In genomic region chr8:120143911-120144651, GRCm38 (mm10) we compare ENCODE assay signal across 9 mouse cellular contexts. TPM values are rescaled to one million over a fixed set of nuclear protein-coding genes. Genes with fewer than 3 reads are reported as not detected.
DNase-seq lines count a peak whose midpoint lies in the region; ATAC-seq and TF ChIP-seq lines count a peak whose summit lies in the region.
"Had no signal": no experiment of that assay in that cellular context is flagged by ENCODE, and none has a peak within 500 bp of the region (broad histone marks: within the 10 kb centered on the region; RNA-seq: fewer than 3 reads in every experiment).

No protein-coding gene starts in this region.

- H3K4me3 ChIP-seq in heart, postnatal 0 days (ENCODE audit: low read depth, low read length) = no peak overlapping the region
- no peak overlapping the region for H3K4me3 ChIP-seq in heart, embryonic 11.5 days (ENCODE audit: low read depth, low read length)
- H3K4me3 ChIP-seq in cerebellum, adult 2 months (replicated peaks; ENCODE audit: insufficient read depth, low read depth, low read length) = no peak overlapping the region
- H3K4me3 ChIP-seq in hindbrain, embryonic 16.5 days (ENCODE audit: low read length) = no peak overlapping the region
- no peak overlapping the region for H3K4me3 ChIP-seq in neural tube, embryonic 13.5 days
- H3K4me3 ChIP-seq in kidney, adult 2 months (ENCODE audit: insufficient read depth, low read depth, low read length) = no peak overlapping the region

- TF ChIP-seq CTCF in heart, postnatal 0 days (IDR thresholded peaks at IDR 0.05; ENCODE audit: low read depth) = no peak
- TF ChIP-seq CTCF in cerebellum, adult 2 months (IDR thresholded peaks at IDR 0.05; ENCODE audit: borderline replicate concordance, insufficient read depth, low read depth, low read length) = no peak
- no peak for TF ChIP-seq CTCF in kidney, adult 2 months (conservative IDR thresholded peaks at IDR 0.05; ENCODE audit: insufficient read depth, insufficient read length, low read depth, low read length)

- TF ChIP-seq EP300 in heart, postnatal 0 days (IDR thresholded peaks at IDR 0.05; ENCODE audit: low read depth) = no peak

- no peaks in the 10 kb centered on the region for H3K27me3 ChIP-seq in heart, postnatal 0 days (ENCODE audit: control insufficient read depth, insufficient read depth, low read length)
- no peaks in the 10 kb centered on the region for H3K27me3 ChIP-seq in heart, embryonic 11.5 days (ENCODE audit: control insufficient read depth, insufficient read depth, low read length)
- H3K27me3 ChIP-seq in cerebellum, adult 2 months (ENCODE audit: control insufficient read depth, insufficient read depth, low read length) = no peaks in the 10 kb centered on the region
- no peaks in the 10 kb centered on the region for H3K27me3 ChIP-seq in hindbrain, embryonic 16.5 days (replicated peaks; ENCODE audit: control insufficient read depth, insufficient read depth, low read length)
- H3K27me3 ChIP-seq in neural tube, embryonic 13.5 days = no peaks in the 10 kb centered on the region
- no peaks in the 10 kb centered on the region for H3K27me3 ChIP-seq in kidney, adult 2 months (replicated peaks; ENCODE audit: control insufficient read depth, insufficient read depth, low read length)

- peaks cover 26% of the 10 kb centered on the region for H3K4me1 ChIP-seq in heart, postnatal 0 days (ENCODE audit: control insufficient read depth, insufficient read depth)
- H3K4me1 ChIP-seq in heart, embryonic 11.5 days (ENCODE audit: control insufficient read depth, insufficient read depth, low read length) = peaks cover 37% of the 10 kb centered on the region
- H3K4me1 ChIP-seq in cerebellum, adult 2 months (ENCODE audit: control insufficient read depth, insufficient read depth, low read length) = peaks cover 56% of the 10 kb centered on the region
- H3K4me1 ChIP-seq in hindbrain, embryonic 16.5 days (ENCODE audit: control insufficient read depth, insufficient read depth, low read depth, low read length) = peaks cover 18% of the 10 kb centered on the region
- H3K4me1 ChIP-seq in neural tube, embryonic 13.5 days (replicated peaks) = peaks cover 23% of the 10 kb centered on the region
- no peaks in the 10 kb centered on the region for H3K4me1 ChIP-seq in kidney, adult 2 months (ENCODE audit: control insufficient read depth, insufficient read depth, low read length)

- TF ChIP-seq POLR2A in cerebellum, adult 2 months (IDR thresholded peaks at IDR 0.05; ENCODE audit: borderline replicate concordance, insufficient read depth, low read length) = no peak
- no peak for TF ChIP-seq POLR2A in kidney, adult 2 months (IDR thresholded peaks at IDR 0.05; ENCODE audit: low read depth, low read length)

- 41% methylated on average over 15 of the region's 15 CpGs for WGBS in heart, postnatal 0 days
- WGBS in heart, embryonic 11.5 days (ENCODE audit: insufficient replicate concordance) = 50% methylated on average over 15 of the region's 15 CpGs
- WGBS in cerebellum, adult 2 months = 13% methylated on average over 15 of the region's 15 CpGs
- WGBS in hindbrain, embryonic 16.5 days = 50% methylated on average over 15 of the region's 15 CpGs
- 59% methylated on average over 15 of the region's 15 CpGs for WGBS in neural tube, embryonic 13.5 days
- WGBS in kidney, adult 2 months = 73% methylated on average over 15 of the region's 15 CpGs

- H3K27ac ChIP-seq in heart, postnatal 0 days (ENCODE audit: low read depth) = peak overlapping the region; percentile 41; the same call in 1 of the 2 replicates
- H3K27ac ChIP-seq in heart, embryonic 11.5 days (ENCODE audit: low read depth, low read length) = no peak overlapping the region
- peak overlapping the region; percentile 90 for H3K27ac ChIP-seq in cerebellum, adult 2 months (ENCODE audit: insufficient read depth, low read length)
- peak overlapping the region; percentile 77 for H3K27ac ChIP-seq in hindbrain, embryonic 16.5 days (ENCODE audit: low read depth, low read length)
- peak overlapping the region; percentile 75 for H3K27ac ChIP-seq in neural tube, embryonic 13.5 days (replicated peaks)
- no peak overlapping the region for H3K27ac ChIP-seq in kidney, adult 2 months (ENCODE audit: insufficient read depth, low read depth, low read length)

- no peak overlapping the region for H3K4me2 ChIP-seq in heart, postnatal 0 days (ENCODE audit: low read depth, low read length)
- H3K4me2 ChIP-seq in heart, embryonic 11.5 days = no peak overlapping the region
- H3K4me2 ChIP-seq in hindbrain, embryonic 16.5 days (ENCODE audit: low read length) = peak overlapping the region; percentile 10; the same call in 1 of the 2 replicates
- H3K4me2 ChIP-seq in neural tube, embryonic 13.5 days = no peak overlapping the region

- H3K36me3 ChIP-seq in heart, postnatal 0 days (replicated peaks; ENCODE audit: control insufficient read depth, insufficient read depth, low read length) = peaks cover 13% of the 10 kb centered on the region
- H3K36me3 ChIP-seq in heart, embryonic 11.5 days (ENCODE audit: control insufficient read depth, insufficient read depth, low read length) = 0 out of 2 replicates have a peak, but pooled peaks cover 3% of the 10 kb centered on the region
- no peaks in the 10 kb centered on the region for H3K36me3 ChIP-seq in hindbrain, embryonic 16.5 days (ENCODE audit: control insufficient read depth, insufficient read depth, low read length)
- peaks cover 13% of the 10 kb centered on the region; the same call in 1 of the 2 replicates for H3K36me3 ChIP-seq in neural tube, embryonic 13.5 days
- H3K36me3 ChIP-seq in kidney, adult 2 months (ENCODE audit: control insufficient read depth, insufficient read depth, low read length) = no peaks in the 10 kb centered on the region

- ATAC-seq in heart, postnatal 0 days (ENCODE audit: insufficient read depth, low read depth) = peak; percentile 45; the same call in 1 of the 2 replicates
- no peak for ATAC-seq in heart, embryonic 11.5 days (replicated peaks; ENCODE audit: insufficient number of reproducible peaks, low FRiP score, low TSS enrichment)
- peak; percentile 76 for ATAC-seq in hindbrain, embryonic 16.5 days
- peak; percentile 57; the same call in 1 of the 2 replicates for ATAC-seq in neural tube, embryonic 13.5 days (ENCODE audit: low read depth)
- ATAC-seq in megakaryocyte-erythroid progenitor cell, adult 5-6 weeks (replicated peaks; ENCODE audit: low FRiP score, low TSS enrichment, poor library complexity, severe bottlenecking) = no peak

- H3K9ac ChIP-seq in heart, postnatal 0 days (replicated peaks; ENCODE audit: low read depth, low read length) = no peak overlapping the region; the same call in 1 of the 2 replicates
- H3K9ac ChIP-seq in heart, embryonic 11.5 days (ENCODE audit: low read depth, low read length) = no peak overlapping the region
- peak overlapping the region; percentile 31; the same call in 1 of the 2 replicates for H3K9ac ChIP-seq in hindbrain, embryonic 16.5 days (ENCODE audit: low read depth, low read length)
- H3K9ac ChIP-seq in neural tube, embryonic 13.5 days = peak overlapping the region; percentile 45; the same call in 1 of the 2 replicates

- DNase-seq in heart, postnatal 0 days (ENCODE audit: low spot score) = no peak
- DNase-seq in cerebellum, adult 2 months = no peak
- no peak for DNase-seq in urinary bladder, adult 2 months (ENCODE audit: low spot score)
- DNase-seq in kidney, adult 2 months = no peak

- no peaks in the 10 kb centered on the region for H3K9me3 ChIP-seq in heart, postnatal 0 days (replicated peaks; ENCODE audit: control insufficient read depth, low read length)
- H3K9me3 ChIP-seq in heart, embryonic 11.5 days (replicated peaks; ENCODE audit: control insufficient read depth, low read length) = no peaks in the 10 kb centered on the region
- no peaks in the 10 kb centered on the region for H3K9me3 ChIP-seq in hindbrain, embryonic 16.5 days (ENCODE audit: control insufficient read depth, low read length)
- H3K9me3 ChIP-seq in neural tube, embryonic 13.5 days = no peaks in the 10 kb centered on the region

RNA-seq across cellular contexts. Expression of gene 6430548M08Rik, which starts 30.1 kb away (rescaled TPM):
- 14.5 and 22.2 TPM in 2 replicates for total RNA-seq in heart, postnatal 0 days (2014; rRNA removed; ENCODE audit: low replicate concordance)
- 7.1 and 8.4 TPM in 2 replicates for polyA plus RNA-seq in heart, postnatal 0 days (2015; fragmentation: Nextera tagmentation; extraction: Ambion mirVana)
- 8.4 and 13.5 TPM in 2 replicates for polyA plus RNA-seq in heart, embryonic 11.5 days (2014; fragmentation: Nextera tagmentation; extraction: Ambion mirVana)
- 175 and 188 TPM in 2 replicates for polyA plus RNA-seq in cerebellum, adult 2 months (2012; rRNA removed)
- polyA plus RNA-seq in hindbrain, embryonic 16.5 days (2015; fragmentation: Nextera tagmentation; extraction: Ambion mirVana) = 32.6 and 38.0 TPM in 2 replicates
- polyA plus RNA-seq in neural tube, embryonic 13.5 days (2015; fragmentation: Nextera tagmentation; extraction: Ambion mirVana) = 19.4 and 24.0 TPM in 2 replicates
- total RNA-seq in megakaryocyte-erythroid progenitor cell, adult 5-6 weeks (2014; fragmentation: Nextera tagmentation) = 0.07 TPM in 1 of 2 replicates, not detected in the other
- total RNA-seq in megakaryocyte-erythroid progenitor cell, adult 5-6 weeks (2017) = 0.15 and 0.56 TPM in 2 replicates
- polyA plus RNA-seq in urinary bladder, adult 2 months (2012; rRNA removed) = 5.3 and 8.4 TPM in 2 replicates
- polyA plus RNA-seq in kidney, adult 2 months (2012; rRNA removed) = 8.4 and 8.8 TPM in 2 replicates

RNA-seq across cellular contexts. Expression of gene Fam92b, which starts 33.2 kb away (rescaled TPM):
- not detected in 2 replicates for total RNA-seq in heart, postnatal 0 days (2014; rRNA removed; ENCODE audit: low replicate concordance)
- polyA plus RNA-seq in heart, postnatal 0 days (2015; fragmentation: Nextera tagmentation; extraction: Ambion mirVana) = 0.44 TPM in 1 of 2 replicates, not detected in the other
- 0.41 TPM in 1 of 2 replicates, not detected in the other for polyA plus RNA-seq in heart, embryonic 11.5 days (2014; fragmentation: Nextera tagmentation; extraction: Ambion mirVana)
- polyA plus RNA-seq in cerebellum, adult 2 months (2012; rRNA removed) = 1.8 and 3.3 TPM in 2 replicates
- polyA plus RNA-seq in hindbrain, embryonic 16.5 days (2015; fragmentation: Nextera tagmentation; extraction: Ambion mirVana) = 1.8 and 2.6 TPM in 2 replicates
- 2.3 and 2.7 TPM in 2 replicates for polyA plus RNA-seq in neural tube, embryonic 13.5 days (2015; fragmentation: Nextera tagmentation; extraction: Ambion mirVana)
- total RNA-seq in megakaryocyte-erythroid progenitor cell, adult 5-6 weeks (2014; fragmentation: Nextera tagmentation) = not detected in 2 replicates
- total RNA-seq in megakaryocyte-erythroid progenitor cell, adult 5-6 weeks (2017) = not detected in 2 replicates
- not detected in 2 replicates for polyA plus RNA-seq in urinary bladder, adult 2 months (2012; rRNA removed)
- not detected in 2 replicates for polyA plus RNA-seq in kidney, adult 2 months (2012; rRNA removed)
- total RNA-seq: neutrophil, adult 5-6 weeks had no signal

RNA-seq across cellular contexts. Expression of gene Zdhhc7, which starts 42.8 kb away (rescaled TPM):
- 57.6 and 86.8 TPM in 2 replicates for total RNA-seq in heart, postnatal 0 days (2014; rRNA removed; ENCODE audit: low replicate concordance)
- polyA plus RNA-seq in heart, postnatal 0 days (2015; fragmentation: Nextera tagmentation; extraction: Ambion mirVana) = 33.5 and 35.2 TPM in 2 replicates
- polyA plus RNA-seq in heart, embryonic 11.5 days (2014; fragmentation: Nextera tagmentation; extraction: Ambion mirVana) = 24.7 and 29.1 TPM in 2 replicates
- polyA plus RNA-seq in cerebellum, adult 2 months (2012; rRNA removed) = 34.7 and 39.3 TPM in 2 replicates
- 28.0 and 29.3 TPM in 2 replicates for polyA plus RNA-seq in hindbrain, embryonic 16.5 days (2015; fragmentation: Nextera tagmentation; extraction: Ambion mirVana)
- polyA plus RNA-seq in neural tube, embryonic 13.5 days (2015; fragmentation: Nextera tagmentation; extraction: Ambion mirVana) = 30.1 and 30.4 TPM in 2 replicates
- total RNA-seq in megakaryocyte-erythroid progenitor cell, adult 5-6 weeks (2014; fragmentation: Nextera tagmentation) = 27.4 and 30.4 TPM in 2 replicates
- 9.2 and 12.9 TPM in 2 replicates for total RNA-seq in megakaryocyte-erythroid progenitor cell, adult 5-6 weeks (2017)
- 35.9 and 38.7 TPM in 2 replicates for polyA plus RNA-seq in urinary bladder, adult 2 months (2012; rRNA removed)
- 58.7 and 68.2 TPM in 2 replicates for polyA plus RNA-seq in kidney, adult 2 months (2012; rRNA removed)

Comparison
In these comparisons a context has a peak if more than half of its experiments do, and no peak if none do; other contexts are left out.
1. ATAC-seq: peak in heart, postnatal 0 days (single experiment), hindbrain, embryonic 16.5 days (single experiment) and neural tube, embryonic 13.5 days (single experiment); none in heart, embryonic 11.5 days (single experiment) and megakaryocyte-erythroid progenitor cell, adult 5-6 weeks (single experiment).
2. H3K27ac ChIP-seq: peak in heart, postnatal 0 days (single experiment), cerebellum, adult 2 months (single experiment), hindbrain, embryonic 16.5 days (single experiment) and neural tube, embryonic 13.5 days (single experiment); none in heart, embryonic 11.5 days (single experiment) and kidney, adult 2 months (single experiment).
3. H3K9ac ChIP-seq: peak in hindbrain, embryonic 16.5 days (single experiment) and neural tube, embryonic 13.5 days (single experiment); none in heart, postnatal 0 days (single experiment) and heart, embryonic 11.5 days (single experiment).